Mouse (Mus musculus) cerebellum, adult 2 months (tissue): Measurements from ENCODE around the gene 2210010C04Rik.

Source experiments
- CTCF ChIP-seq: fragments of 200-500 bp; IDR thresholded peaks from 2 replicates; pipeline ENCODE4 v1.5.1; 2011; ENCODE audit warnings: low read depth, mild to moderate bottlenecking, control low read depth, low read length, moderate library complexity, borderline replicate concordance; ENCODE audit not compliant: insufficient read depth
- POLR2A ChIP-seq: fragments of 200-500 bp; IDR thresholded peaks from 2 replicates; pipeline ENCODE4 v1.6.1; 2011; ENCODE audit warnings: low read length, control low read depth, borderline replicate concordance; ENCODE audit not compliant: insufficient read depth

GRCm38 (mm10) chr6:41078539-41079303 lies 43.4 kb upstream of the 2210010C04Rik start:
- TF ChIP-seq POLR2A (no peak), CTCF (no peak)
